In genomic region chr17:42857506-42857905, GRCm38 (mm10) we compare ENCODE assay signal across 13 mouse cellular contexts.
"Had no signal": no experiment of that assay in that cellular context is flagged by ENCODE, and none has a peak within 500 bp of the region (broad histone marks: within the 10 kb centered on the region; RNA-seq: fewer than 3 reads in every experiment).

No protein-coding gene starts in this region.

- H3K36me3 ChIP-seq: limb, embryonic 13.5 days; midbrain, embryonic 13.5 days; neural tube, embryonic 12.5 days; stomach, embryonic 15.5 days had no signal

- ATAC-seq: midbrain, embryonic 13.5 days had no signal

- H3K9ac ChIP-seq: limb, embryonic 13.5 days; liver, embryonic 14.5 days; midbrain, embryonic 13.5 days; neural tube, embryonic 12.5 days; stomach, embryonic 15.5 days had no signal

- H3K9me3 ChIP-seq: limb, embryonic 13.5 days; midbrain, embryonic 13.5 days; neural tube, embryonic 12.5 days; stomach, embryonic 15.5 days had no signal

- H3K4me1 ChIP-seq: limb, embryonic 13.5 days; midbrain, embryonic 13.5 days; neural tube, embryonic 12.5 days; stomach, embryonic 15.5 days had no signal

- H3K4me2 ChIP-seq: limb, embryonic 13.5 days; midbrain, embryonic 13.5 days; neural tube, embryonic 12.5 days; stomach, embryonic 15.5 days had no signal

- H3K27me3 ChIP-seq: limb, embryonic 13.5 days; midbrain, embryonic 13.5 days; neural tube, embryonic 12.5 days; stomach, embryonic 15.5 days had no signal

- H3K4me3 ChIP-seq: layer of hippocampus, adult 2 months; limb, embryonic 13.5 days; midbrain, embryonic 13.5 days; neural tube, embryonic 12.5 days; stomach, embryonic 15.5 days had no signal

- DNase-seq: kidney, adult 8-10 months; kidney, postnatal 4 days; left cerebral cortex, postnatal 4 days; lung, adult 18-20 months; lung, postnatal 36 days; spleen, adult 18-20 months; thymus, postnatal 4 days had no signal

- H3K27ac ChIP-seq: layer of hippocampus, adult 2 months; limb, embryonic 13.5 days; liver, embryonic 14.5 days; midbrain, embryonic 13.5 days; neural tube, embryonic 12.5 days; stomach, embryonic 15.5 days had no signal
